Mouse (Mus musculus) fat pad, adult 2 months (tissue): ENCODE data around the gene Ambra1.

Source experiments
- DNase-seq: peaks from one replicate; pipeline ENCODE4 v3.0.0-alpha.2; 2011; ENCODE audit warnings: low read depth, low spot score; ENCODE audit errors: extremely low read depth

Gene Ambra1

DNA sequence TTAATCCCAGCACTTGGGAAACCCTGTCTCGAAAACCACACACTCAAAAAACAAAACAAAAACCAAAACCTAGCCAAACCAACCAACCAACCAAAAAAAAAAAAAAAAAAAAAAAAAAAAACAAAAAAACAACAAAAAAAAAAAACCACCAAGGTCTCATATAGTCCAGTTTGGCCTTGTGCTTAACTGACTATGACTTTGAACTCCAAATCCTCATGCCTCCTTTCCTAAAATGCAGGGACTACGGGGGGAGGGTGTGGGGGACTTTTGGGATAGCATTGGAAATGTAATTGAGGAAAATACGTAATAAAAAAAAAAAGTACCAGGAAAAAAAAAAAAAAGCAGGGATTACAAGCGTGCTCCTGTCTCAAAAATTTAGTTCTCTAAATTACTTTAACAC is 363 bp upstream of the Ambra1 start:
- DNase-seq: no peak

- DNase-seq: no peak
Measured at GRCm38 (mm10) chr2:91735221-91735620, 5.3 kb downstream of the Ambra1 start.

GRCm38 (mm10) chr2:91739586-91739985 is 9.7 kb downstream of the Ambra1 start:
- no peak for DNase-seq

DNA sequence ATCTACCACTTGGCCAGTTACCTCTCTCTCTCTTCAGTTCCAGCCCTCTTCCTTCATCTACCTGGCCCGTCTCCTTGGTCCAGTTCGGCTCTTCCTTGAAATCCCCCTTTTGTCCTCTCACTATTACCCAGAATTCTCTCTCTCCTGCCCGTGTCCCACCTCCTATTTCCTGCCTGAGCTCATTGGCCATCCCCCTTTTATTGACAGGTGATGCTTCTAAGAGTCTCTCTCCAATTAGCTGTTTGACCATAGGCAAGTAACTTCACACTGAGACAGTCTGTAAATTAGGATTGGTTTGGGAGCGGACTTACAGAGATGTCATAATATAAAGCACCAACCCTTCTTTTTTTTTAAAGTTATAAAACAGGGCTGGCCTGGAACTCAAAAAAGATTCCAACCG is 14.8 kb downstream of the Ambra1 start:
- DNase-seq: no peak

DNA sequence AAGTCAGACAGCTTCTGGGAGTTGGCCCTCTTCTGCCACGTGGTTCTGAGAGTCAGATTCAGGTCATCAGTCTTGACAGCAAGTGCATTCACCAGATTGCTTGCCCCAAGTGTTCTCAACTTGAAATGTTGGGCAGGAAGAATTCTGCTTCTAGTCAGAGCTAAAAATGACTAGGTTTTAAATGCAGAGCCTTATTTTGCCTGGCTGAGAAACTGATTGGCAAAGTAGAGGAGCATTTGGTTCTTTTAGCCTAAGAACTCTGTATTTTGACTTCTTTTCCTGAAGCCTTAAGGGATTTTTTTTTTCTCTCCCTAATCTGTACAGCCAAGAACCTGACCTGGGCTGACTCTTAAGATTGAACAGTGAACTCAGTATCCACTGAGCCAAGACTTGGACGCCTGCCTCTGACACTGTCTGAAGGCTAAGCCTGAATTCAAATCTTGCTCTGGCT is 19.9 kb downstream of the Ambra1 start:
- DNase-seq: no peak

- no peak for DNase-seq
Measured at GRCm38 (mm10) chr2:91771921-91772705, 42.2 kb downstream of the Ambra1 start.

GRCm38 (mm10) chr2:91773309-91773708 is 43.4 kb downstream of the Ambra1 start:
- DNase-seq: no peak

DNA sequence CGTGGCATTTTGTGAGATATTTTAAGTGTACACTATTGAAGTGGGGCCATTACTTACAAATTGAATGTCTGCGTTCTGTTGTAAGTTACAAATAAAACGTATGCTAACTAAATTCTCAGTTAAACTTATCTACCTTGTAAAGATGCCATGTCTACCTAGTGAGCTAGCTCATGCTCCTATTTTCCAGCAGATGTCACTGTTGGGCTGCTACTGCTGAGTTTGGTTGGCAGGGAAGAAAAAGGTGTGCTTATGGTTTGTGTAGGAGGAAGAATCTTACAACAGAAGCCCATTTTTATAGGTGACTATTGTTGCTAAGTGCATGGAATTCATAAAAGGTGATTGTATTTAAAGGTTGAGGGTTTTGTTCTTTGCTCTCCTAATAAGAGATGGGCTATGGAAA is 49.2 kb downstream of the Ambra1 start:
- no peak for DNase-seq

DNA sequence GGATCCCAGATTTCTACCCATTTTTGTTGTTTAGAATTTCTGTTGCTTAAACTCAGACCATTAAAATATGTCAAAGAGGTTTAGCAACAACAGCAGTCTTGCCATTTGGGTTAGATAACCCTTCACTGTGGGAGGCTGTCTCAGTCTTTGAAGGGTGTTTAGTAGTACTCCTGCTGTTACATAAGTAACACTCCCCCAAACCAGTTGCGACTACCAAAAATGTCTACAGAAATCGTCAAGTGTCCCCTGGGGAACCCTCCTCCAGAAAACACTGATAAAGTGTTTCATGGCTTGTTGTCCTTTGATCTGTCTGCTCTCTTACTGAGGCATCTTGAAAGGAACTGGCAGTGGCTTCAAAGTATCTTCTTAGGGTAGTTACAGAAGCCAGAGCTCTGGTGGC is 61.7 kb downstream of the Ambra1 start:
- no peak for DNase-seq

DNA sequence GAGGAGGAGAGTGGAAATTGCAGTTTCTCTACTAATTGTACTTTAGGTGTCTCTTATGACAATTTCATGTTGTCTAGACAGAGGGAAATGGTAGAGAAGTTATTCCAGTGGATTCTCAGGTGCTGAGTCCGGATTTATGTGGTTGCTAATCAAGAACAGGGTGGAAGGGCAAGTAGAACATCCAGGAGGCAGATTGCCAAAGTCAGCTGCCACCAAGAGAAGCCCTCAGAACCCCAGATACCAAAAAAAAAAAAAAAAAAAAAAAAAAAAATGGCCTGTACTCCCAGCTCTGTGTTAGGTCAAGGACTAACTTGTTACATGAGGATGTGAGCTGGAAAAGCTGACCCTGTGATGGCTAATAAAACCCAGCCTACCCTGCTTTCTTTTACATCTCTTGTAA is 62.4 kb downstream of the Ambra1 start:
- DNase-seq: no peak

DNA sequence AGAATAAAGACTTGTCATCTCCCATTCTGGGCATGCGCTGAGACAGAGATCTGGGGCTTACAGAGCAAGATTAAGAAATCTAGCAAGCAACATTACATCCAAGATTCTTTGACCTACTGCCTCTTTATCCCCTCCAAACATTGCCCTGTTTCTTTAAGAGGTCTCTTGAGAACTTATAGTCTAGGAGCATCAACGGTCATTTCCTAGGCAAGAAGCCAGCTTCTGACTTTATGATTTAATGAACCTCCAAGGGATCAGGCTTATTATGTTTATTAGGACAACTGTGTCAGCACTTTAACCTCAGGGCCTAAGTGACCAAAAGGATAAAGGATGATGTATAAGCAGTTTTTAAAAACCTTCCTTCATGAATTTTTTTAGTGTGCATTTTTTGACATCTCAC is 64.5 kb downstream of the Ambra1 start:
- no peak for DNase-seq

DNA sequence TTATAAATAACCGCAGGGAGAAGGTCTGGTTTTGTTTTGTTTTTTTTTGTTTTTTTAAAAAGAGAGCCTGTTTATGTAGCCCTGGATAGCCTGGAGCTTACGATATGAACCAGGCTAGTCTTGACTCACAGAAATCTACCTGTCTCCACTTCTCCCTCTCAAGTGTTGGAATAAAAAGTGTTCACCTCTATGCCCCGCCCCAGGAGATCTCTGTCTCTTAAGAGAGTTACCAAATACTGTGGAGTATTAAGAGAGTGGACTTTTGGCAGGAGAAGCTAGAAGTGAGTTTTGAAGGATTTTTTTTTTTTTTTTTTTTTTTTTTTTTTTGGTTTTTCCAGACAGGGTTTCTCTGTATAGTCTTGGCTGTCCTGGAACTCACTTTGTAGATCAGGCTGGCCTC is 65.2 kb downstream of the Ambra1 start:
- no peak for DNase-seq

DNA sequence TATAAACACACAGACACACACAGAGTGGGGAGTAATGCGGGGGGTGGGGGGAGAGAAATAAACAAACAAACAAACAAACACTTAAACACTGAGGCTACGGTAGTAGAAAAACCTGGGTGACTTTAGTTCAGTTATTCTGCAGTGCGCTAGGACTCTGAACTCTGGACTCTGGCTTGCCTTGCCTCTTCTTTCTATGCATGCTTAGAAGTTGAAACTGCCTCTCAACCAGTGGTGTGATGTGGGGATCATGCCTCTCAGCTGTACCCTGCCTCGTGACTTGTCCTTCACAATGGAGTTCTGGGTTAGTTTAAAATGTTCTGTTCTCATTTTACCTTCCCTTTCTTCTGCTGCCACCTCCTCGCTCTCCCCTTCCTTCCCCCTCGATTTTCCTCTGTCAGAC is 81.5 kb downstream of the Ambra1 start:
- DNase-seq: no peak

DNA sequence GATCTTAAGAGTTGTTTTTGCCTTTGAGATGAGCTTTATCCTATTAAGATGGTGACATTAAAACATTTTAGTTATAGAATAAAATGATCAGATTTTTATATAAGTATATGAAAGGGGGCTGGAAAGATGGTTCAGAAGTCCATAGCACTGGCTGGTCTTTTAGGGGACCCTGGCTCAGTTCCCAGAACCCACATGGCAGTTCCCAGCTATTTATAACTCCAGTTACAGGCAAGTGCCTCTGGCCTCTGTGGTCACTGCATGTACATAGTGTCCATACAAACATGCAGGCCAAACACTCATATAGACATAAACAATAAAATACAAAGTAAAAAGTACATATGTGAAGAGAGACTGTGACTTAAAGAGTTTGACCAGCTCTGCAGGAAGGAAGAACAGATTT is 86.8 kb downstream of the Ambra1 start:
- DNase-seq: no peak

DNA sequence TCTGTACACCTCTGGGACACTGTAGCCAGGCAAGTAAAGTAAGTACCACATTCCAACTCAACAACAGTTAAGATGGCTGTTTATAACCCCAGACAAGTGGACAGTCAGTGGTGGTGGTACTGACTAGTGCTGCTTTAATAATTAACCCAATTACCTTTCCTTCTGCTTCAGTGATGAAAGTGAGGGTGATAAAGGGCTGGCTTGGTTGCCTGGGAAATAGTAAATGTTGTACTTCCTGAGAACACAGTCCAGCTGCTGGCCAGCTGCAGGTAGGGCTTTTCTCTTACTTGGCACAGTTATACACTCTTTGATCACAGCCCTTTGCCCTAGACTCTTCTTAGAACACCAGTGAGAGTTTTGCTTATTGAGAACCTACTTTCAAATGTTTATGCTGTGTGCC is 102.3 kb downstream of the Ambra1 start:
- DNase-seq: no peak

DNA sequence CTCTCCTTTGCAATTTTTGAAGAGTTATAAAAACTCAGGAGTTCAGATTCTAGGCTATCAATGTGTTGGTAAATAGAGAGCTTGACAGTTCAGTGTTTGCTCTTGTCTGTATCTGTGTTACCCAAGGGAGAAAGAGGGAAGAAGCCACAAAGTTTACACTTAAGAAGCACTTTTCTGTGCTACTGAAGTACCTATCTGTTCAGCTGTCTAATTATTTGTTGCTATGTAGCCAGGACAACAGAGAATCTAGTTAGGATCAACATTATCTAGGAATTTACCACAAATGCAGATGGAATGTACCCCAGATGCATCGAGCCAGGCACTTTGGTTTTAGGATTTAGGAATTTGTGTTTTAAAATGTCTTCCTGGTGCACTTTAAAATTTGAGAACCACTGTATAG is 104.3 kb downstream of the Ambra1 start:
- DNase-seq: no peak

DNA sequence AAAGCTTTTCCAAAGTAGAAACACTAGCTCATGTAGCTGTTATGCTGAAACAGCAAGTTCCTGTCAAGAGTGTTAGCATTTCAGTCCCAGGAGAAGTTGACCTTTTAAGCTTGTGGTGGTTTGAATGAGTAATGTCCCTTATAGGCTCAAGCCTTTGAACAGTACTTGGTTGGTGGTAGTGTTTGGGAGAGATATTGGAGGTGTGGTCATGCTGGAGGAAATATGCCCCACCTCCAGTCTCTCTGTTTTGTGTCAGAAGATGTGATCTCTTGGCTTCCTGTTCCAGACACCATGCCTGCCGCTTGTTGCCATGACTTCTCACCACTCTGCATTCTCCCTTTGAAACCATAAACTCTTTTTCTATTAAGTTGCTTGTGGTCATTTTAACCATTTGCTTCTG is 105.1 kb downstream of the Ambra1 start:
- no peak for DNase-seq

DNA sequence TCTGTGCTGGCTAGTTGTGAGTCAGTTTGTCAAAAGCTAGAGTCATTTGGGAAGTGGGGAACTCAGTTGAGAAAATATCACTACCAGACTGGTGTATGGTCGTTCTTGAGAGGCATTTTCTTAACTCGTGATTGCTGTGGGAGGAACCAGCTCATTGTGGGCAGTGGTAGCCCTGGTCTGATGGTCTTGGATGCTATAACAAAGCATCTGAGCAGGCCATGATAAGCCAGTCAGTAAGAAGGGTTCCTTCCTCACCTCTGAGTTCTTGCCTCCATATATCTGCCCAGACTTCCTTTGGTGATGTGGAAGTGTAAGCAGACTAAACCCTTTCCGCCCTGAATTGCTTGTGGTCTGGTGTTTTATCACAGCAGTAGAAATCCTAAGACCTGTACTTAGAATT is 105.7 kb downstream of the Ambra1 start:
- DNase-seq: no peak

DNA sequence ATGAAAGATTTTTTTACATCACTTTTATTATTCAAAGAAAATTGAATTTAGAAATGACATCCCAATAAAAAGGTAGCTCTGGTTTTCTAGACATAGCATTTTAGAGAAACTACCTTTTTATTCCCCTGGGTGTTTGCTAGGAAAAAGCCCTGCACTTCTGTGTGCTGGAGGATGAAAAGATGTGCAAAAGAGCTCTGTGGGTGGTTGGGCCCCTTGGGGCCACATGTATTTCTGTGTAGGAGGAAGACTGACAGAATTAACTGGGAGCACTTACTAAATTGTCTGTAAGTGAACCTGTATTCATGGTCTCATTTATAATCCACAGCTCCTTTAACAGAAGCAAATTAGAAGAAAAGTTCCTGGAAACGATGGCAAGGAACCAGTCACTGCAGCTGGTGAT is 114.2 kb downstream of the Ambra1 start:
- DNase-seq: no peak

DNA sequence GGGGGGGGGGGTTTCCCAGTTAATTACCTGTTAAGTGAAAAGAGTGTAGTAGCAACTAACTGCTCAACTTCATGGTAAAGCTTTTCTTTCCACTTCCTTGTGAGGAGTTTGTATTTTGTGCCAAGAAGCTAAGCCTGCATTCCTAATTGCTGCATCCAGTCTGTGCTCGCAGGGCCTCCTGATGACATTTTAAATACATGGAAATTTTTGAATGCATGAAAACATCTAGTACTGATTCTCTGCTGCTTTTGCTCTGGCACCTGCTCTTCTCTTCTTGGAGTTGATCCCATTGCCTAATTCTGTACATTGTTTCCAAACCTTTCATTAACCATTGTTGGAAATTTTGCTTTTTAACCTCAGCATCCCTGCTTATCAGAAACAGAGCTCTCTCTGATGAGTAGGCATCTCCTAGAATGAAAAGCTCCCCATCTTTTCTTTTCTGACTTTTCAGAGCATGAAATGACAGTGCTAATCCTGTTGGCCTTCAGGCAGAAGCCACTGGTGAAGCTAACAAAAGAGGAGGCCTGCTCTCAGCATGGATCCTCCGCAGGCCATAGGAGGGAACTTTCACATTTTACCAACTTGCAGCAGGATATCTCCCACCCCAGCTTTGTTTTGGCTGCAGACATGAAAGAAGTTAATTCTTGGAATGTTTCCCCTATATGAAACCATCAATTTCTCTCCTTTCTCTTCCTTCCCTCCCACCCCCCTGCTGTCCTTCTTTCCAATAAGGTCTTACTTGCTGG is 122.7 kb downstream of the Ambra1 start:
- DNase-seq: no peak

- DNase-seq: no peak
Measured at GRCm38 (mm10) chr2:91854575-91854974, 124.6 kb downstream of the Ambra1 start.

DNA sequence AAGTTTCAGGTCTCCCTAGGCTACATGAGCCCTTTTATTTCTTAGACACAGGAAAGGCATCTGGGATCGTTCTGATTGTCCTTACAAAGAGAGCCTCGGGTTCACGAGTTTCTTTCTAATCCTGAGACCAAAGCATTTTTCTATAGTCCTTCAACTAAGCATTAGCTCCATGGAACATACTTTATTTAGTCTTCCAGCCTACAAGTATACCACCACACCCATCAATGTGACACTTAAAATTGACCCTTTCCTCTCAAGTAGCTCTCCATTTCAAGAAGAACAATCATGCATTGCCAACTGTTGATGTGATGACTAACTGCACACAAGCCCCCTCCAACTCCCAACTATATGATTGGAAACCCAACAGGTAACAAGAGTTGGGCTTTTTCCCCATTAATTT is 127.0 kb downstream of the Ambra1 start:
- DNase-seq: no peak

DNA sequence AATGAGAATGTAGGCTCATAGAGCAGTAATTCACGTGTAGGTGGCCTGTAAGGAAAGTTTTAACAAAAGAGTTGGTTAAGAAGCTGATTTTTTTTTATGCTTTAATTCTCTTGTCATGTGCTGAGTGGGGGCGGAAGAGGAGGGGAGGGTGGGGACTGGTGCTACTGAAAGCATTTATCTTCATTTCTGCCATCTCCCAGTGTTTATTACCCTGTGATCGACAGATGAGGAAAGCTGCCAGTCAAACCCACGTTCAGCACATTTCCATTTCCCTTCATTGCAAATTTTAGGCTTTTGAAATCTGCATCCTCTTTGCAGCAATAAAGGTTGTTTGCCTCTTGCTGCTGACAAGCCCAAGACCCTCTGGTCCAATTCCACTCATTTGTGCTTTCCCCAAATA is 129.5 kb downstream of the Ambra1 start:
- no peak for DNase-seq
